Mouse (Mus musculus) lung, embryonic 14.5 days (tissue): Measurements from ENCODE around the gene Timmdc1. TPM values are rescaled to one million over a fixed set of nuclear protein-coding genes. Genes with fewer than 3 reads are reported as not detected.
"Not testable (repeated sequence)": the region's sequence is repeated elsewhere in the genome, so short reads cannot be mapped to it uniquely, and the experiment has no call there.

Experiments used
- ATAC-seq: fragments of 200-750 bp; cut with Nextera tagmentation; 2 replicates; pipeline ENCODE4 v1.8.0; 2017; ENCODE audit warnings: mild to moderate bottlenecking, moderate TSS enrichment, moderate library complexity; ENCODE audit not compliant: insufficient read depth
- DNase-seq: peaks from one replicate; pipeline ENCODE4 v3.0.0-alpha.2; 2015
- H3K27ac ChIP-seq: fragments of 300-500 bp; sonication (generic); 2 replicates; pipeline ENCODE4 v1.5.1; 2014; ENCODE audit warnings: low read depth, mild to moderate bottlenecking, moderate library complexity
- H3K27me3 ChIP-seq: fragments of 300-500 bp; sonication (generic); 2 replicates; pipeline ENCODE4 v1.6.1; 2014; ENCODE audit warnings: low read length, control low read depth; ENCODE audit not compliant: insufficient read depth
- H3K36me3 ChIP-seq: fragments of 300-500 bp; sonication (generic); 2 replicates; pipeline ENCODE4 v1.6.1; 2014; ENCODE audit warnings: control low read depth; ENCODE audit not compliant: insufficient read depth
- H3K4me1 ChIP-seq: fragments of 300-500 bp; sonication (generic); 2 replicates; pipeline ENCODE4 v1.6.1; 2014; ENCODE audit warnings: antibody characterized with exemption, control low read depth; ENCODE audit not compliant: insufficient read depth
- H3K4me2 ChIP-seq: fragments of 300-500 bp; sonication (generic); 2 replicates; pipeline ENCODE4 v1.6.1; 2014; ENCODE audit warnings: mild to moderate bottlenecking
- H3K4me3 ChIP-seq: fragments of 300-500 bp; sonication (generic); 2 replicates; pipeline ENCODE4 v1.5.1; 2014; ENCODE audit warnings: low read depth, low read length
- H3K9ac ChIP-seq: fragments of 300-500 bp; sonication (generic); 2 replicates; pipeline ENCODE4 v1.6.1; 2014
- H3K9me3 ChIP-seq: fragments of 300-500 bp; sonication (generic); 2 replicates; pipeline ENCODE4 v1.6.1; 2016; ENCODE audit warnings: low read depth, low read length, control low read depth
- CTCF ChIP-seq: IDR thresholded peaks from 2 replicates; pipeline ENCODE4 v1.5.1; 2016; ENCODE audit warnings: antibody characterized with exemption, low read depth
- WGBS: fragments of 180-500 bp; shearing (Covaris S2); extraction: QIAGEN DNeasy Blood & Tissue Kit; methylation state at CpG from one replicate; pipeline ENCODE4 v1.1.7; 2014; 5-methylcytosine and 5-hydroxymethylcytosine counted together
- polyA plus RNA-seq: library from polyadenylated mRNA; unstranded; fragments of >200 nt; fragmentation: Nextera tagmentation; extraction: Ambion mirVana; gene quantifications from 2 replicates; pipeline ENCODE4 v1.2.1, GENCODE M21; 2014

Gene Timmdc1
- polyA plus RNA-seq, 1 experiment from 2014 or later = 25.1 TPM

- H3K4me2 ChIP-seq = no peak overlapping the region
Observed at GRCm38 (mm10) chr16:38493890-38494289, 28.6 kb downstream of the Timmdc1 start.

GRCm38 (mm10) chr16:38492551-38492950 lies 29.9 kb downstream of the Timmdc1 start:
- no peaks in the 10 kb centered on the region for H3K27me3 ChIP-seq
- no peaks in the 10 kb centered on the region for H3K4me1 ChIP-seq
- no peak overlapping the region for H3K4me2 ChIP-seq
- peaks cover 11% of the 10 kb centered on the region for H3K36me3 ChIP-seq
- H3K9me3 ChIP-seq = no peaks in the 10 kb centered on the region
- DNase-seq = no peak
- H3K27ac ChIP-seq = no peak overlapping the region
- no peak overlapping the region for H3K4me3 ChIP-seq
- TF ChIP-seq CTCF = no peak
- H3K9ac ChIP-seq = no peak overlapping the region
- ATAC-seq = no peak
- 82% methylated on average over 3 of the region's 3 CpGs for WGBS

More at GRCm38 (mm10) chr16:38493890-38494289, 28.6 kb downstream of the Timmdc1 start:
- Histone ChIP-seq H3K27ac (no peak overlapping the region), H3K9ac (no peak overlapping the region), H3K4me3 (no peak overlapping the region), H3K9me3 (no peaks in the 10 kb centered on the region), H3K4me1 (no peaks in the 10 kb centered on the region), H3K36me3 (peaks cover 20% of the 10 kb centered on the region), H3K27me3 (no peaks in the 10 kb centered on the region)
- DNase-seq (peak; percentile 59), ATAC-seq (no peak)
- WGBS = 72% methylated on average over 10 of the region's 10 CpGs
- peak; percentile 39 for TF ChIP-seq CTCF

- H3K27me3 ChIP-seq = peaks cover 15% of the 10 kb centered on the region; the same call in 1 of the 2 replicates
- TF ChIP-seq CTCF = no peak
- H3K4me3 ChIP-seq = peak overlapping the region; percentile 33
- H3K9ac ChIP-seq = no peak overlapping the region
- no peak overlapping the region for H3K27ac ChIP-seq
- peak; percentile 45; the same call in 1 of the 2 replicates for ATAC-seq
- peak overlapping the region; percentile 65 for H3K4me2 ChIP-seq
- H3K9me3 ChIP-seq = no peaks in the 10 kb centered on the region
- WGBS = 22% methylated on average over 42 of the region's 42 CpGs
- H3K4me1 ChIP-seq = peaks cover 4% of the 10 kb centered on the region; the same call in 1 of the 2 replicates
- peak; percentile 37 for DNase-seq
- no peaks in the 10 kb centered on the region for H3K36me3 ChIP-seq
Observed at GRCm38 (mm10) chr16:38483582-38484309, 38.7 kb downstream of the Timmdc1 start.

- Histone ChIP-seq H3K27me3 (peaks cover 15% of the 10 kb centered on the region; the same call in 1 of the 2 replicates), H3K4me3 (peak overlapping the region; percentile 33), H3K27ac (no peak overlapping the region), H3K4me2 (peak overlapping the region; percentile 65), H3K9ac (no peak overlapping the region; the same call in 1 of the 2 replicates), H3K9me3 (no peaks in the 10 kb centered on the region), H3K36me3 (no peaks in the 10 kb centered on the region), H3K4me1 (peaks cover 4% of the 10 kb centered on the region; the same call in 1 of the 2 replicates)
- DNase-seq = peak; percentile 68
- peak; percentile 53 for TF ChIP-seq CTCF
- 11% methylated on average over 32 of the region's 32 CpGs for WGBS
- ATAC-seq = peak; percentile 48; the same call in 1 of the 2 replicates
Observed at GRCm38 (mm10) chr16:38482780-38483562, 39.5 kb downstream of the Timmdc1 start.

- ATAC-seq = no peak
- TF ChIP-seq CTCF = no peak
- Histone ChIP-seq H3K4me3 (no peak overlapping the region), H3K9me3 (no peaks in the 10 kb centered on the region), H3K27me3 (peaks cover 15% of the 10 kb centered on the region; the same call in 1 of the 2 replicates), H3K4me2 (no peak overlapping the region), H3K27ac (no peak overlapping the region), H3K4me1 (peaks cover 4% of the 10 kb centered on the region; the same call in 1 of the 2 replicates), H3K9ac (no peak overlapping the region), H3K36me3 (no peaks in the 10 kb centered on the region)
- no peak for DNase-seq
- 63% methylated on average over 4 of the region's 4 CpGs for WGBS
Observed at GRCm38 (mm10) chr16:38481327-38481726, 41.1 kb downstream of the Timmdc1 start.

GRCm38 (mm10) chr16:38478296-38478695 lies 44.2 kb downstream of the Timmdc1 start:
- no peak for ATAC-seq
- WGBS = 87% methylated on average over 3 of the region's 3 CpGs
- peaks cover 9% of the 10 kb centered on the region; the same call in 1 of the 2 replicates for H3K27me3 ChIP-seq
- no peaks in the 10 kb centered on the region for H3K9me3 ChIP-seq
- no peak for DNase-seq
- TF ChIP-seq CTCF = no peak
- no peak overlapping the region for H3K4me2 ChIP-seq
- no peak overlapping the region for H3K9ac ChIP-seq
- peaks cover under 1% of the 10 kb centered on the region; the same call in 1 of the 2 replicates for H3K4me1 ChIP-seq
- H3K4me3 ChIP-seq = no peak overlapping the region
- H3K36me3 ChIP-seq = no peaks in the 10 kb centered on the region
- no peak overlapping the region for H3K27ac ChIP-seq

GRCm38 (mm10) chr16:38477241-38477608 lies 45.2 kb downstream of the Timmdc1 start:
- ATAC-seq = peak; percentile 30; the same call in 1 of the 2 replicates

More at GRCm38 (mm10) chr16:38477241-38477608, 45.2 kb downstream of the Timmdc1 start:
- H3K4me1 ChIP-seq, H3K9me3 ChIP-seq, H3K27me3 ChIP-seq, DNase-seq, H3K36me3 ChIP-seq: not testable (repeated sequence)
- H3K9ac ChIP-seq = peak overlapping the region; percentile 41
- WGBS = 24% methylated on average over 14 of the region's 14 CpGs
- 0 out of 2 replicates have a peak overlapping the region, but pooled peaks have one; percentile 21 for H3K27ac ChIP-seq
- H3K4me2 ChIP-seq = peak overlapping the region; percentile 63
- peak overlapping the region; percentile 28 for H3K4me3 ChIP-seq
